Mouse (Mus musculus): ENCODE results near the gene Cyb5d1. TPM values are rescaled to one million over a fixed set of nuclear protein-coding genes. Genes with fewer than 3 reads are reported as not detected.

The Cyb5d1 gene
- total RNA-seq, 2 experiments from 2014 or later: 32.4 to 38.9 TPM

DNA sequence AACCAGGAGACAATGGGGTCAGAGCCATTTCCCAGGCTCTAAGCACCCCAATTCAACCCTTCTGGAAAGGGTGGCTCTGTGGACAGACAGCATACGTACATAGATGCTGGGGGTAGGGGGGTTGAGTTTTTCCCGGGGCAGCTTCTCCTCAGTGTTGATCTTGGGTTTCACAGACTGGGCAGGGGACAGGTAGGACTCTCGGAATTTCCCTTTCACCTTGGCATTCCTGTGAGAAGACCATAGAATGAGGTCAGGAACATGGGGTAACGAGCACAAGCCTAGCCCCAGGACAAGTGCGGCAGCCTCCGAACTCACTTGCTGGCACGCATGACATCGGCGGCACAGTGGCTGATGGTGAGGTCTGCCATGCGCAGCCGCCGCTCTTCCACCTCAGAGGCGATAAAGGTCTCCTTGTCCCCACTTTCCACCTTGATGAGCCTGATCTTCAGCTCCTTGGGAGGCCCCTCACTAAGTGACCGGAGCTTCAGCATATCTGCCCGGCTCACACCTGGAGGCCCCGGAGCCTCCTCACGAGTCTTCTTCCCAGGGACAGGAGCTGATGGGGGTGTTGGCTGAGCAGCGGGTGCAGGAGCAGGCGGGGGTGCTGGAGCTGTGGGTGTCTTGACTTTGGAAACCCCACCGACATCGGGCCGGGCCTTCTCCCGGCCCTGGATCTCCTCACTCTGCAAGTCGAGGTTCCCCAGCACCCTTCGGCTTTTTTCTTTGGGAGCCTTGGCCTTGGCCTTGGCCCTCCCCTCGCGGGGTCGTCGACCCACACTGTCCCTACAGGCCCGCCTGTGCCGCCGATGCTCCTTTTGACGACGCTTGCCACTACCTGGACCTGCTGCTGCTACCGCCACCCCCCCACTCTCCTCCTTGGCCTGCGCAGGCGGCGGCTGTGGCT, 8.5 kb upstream of the Cyb5d1 start:
- no peak for DNase-seq

DNA sequence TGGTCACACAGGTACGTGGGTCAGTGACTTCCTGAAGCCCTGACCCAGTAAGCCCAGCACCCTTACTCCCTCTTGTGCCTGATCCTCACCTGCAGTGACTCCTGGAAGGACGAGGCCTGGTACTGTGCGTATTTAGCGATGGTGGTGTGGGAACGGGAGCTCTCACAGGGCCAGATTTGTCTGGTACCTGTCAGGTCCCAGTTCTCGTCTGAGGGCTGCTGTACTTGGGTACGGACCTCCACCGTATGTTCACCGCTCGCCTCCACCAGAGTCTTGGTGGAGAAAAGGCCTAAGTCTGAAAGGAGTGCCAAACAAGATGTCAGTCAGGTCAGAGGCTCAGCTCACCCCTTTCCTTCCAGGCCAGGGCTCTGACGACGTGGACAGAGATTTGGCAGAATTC, 6.6 kb upstream of the Cyb5d1 start:
- DNase-seq: no peak

DNA sequence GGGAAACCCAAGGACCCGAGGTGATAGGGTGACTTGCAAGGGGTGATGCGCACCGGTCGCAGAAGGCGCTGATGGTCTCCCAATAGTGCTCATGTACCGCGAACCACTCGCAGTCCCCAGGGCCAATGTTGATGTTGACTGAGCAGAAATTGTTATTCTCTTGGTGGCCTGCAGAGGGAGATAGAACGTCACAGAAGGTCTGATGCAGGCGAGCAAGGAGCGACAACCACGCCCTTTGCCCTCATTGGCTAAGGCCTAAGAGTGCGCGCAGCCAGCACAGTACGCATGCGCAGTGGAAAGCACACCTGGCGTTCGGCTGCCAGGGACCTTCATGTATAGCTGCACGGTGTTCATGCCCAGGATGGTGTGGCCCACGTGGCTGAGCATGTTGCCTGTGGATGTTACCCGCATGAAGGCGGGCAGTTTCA, 5.8 kb upstream of the Cyb5d1 start:
- DNase-seq: peak; percentile 88

DNA sequence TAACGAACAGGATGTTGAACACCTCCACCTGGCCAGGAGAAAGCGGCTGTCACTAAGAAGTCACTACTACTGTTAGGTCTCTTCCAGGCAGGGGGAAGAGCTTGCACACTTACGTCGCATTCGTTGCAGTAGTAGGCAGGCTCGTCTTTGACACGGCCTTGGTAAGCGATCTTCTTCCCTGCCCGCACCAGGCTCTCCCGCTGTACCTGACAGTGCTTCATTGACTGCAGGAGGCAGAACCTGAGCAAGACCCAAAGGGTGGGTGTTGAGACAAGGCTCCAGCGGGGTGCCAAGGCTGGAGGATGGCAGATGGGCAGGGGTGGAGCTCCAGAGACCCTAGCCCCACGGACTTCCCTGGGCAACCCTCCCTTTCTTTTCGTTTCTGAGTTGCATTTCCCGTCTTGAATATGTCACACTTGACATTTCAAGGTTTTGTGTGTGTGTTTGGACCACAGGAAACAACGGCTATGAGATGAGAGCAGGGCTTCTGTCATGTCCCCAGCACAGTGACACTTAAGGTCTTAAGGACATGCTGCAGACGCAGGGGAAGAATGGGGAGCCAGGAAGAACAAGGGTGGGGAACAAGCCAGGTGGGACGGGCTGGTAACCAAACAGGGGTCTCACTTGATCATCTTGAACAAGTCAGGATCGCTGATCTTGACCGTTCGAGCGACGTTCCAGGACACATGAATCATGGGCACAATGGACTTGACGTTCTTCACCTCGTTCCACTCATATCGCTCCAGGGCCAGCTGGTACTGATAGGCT, 4.8 kb upstream of the Cyb5d1 start:
- no peak for DNase-seq

DNA sequence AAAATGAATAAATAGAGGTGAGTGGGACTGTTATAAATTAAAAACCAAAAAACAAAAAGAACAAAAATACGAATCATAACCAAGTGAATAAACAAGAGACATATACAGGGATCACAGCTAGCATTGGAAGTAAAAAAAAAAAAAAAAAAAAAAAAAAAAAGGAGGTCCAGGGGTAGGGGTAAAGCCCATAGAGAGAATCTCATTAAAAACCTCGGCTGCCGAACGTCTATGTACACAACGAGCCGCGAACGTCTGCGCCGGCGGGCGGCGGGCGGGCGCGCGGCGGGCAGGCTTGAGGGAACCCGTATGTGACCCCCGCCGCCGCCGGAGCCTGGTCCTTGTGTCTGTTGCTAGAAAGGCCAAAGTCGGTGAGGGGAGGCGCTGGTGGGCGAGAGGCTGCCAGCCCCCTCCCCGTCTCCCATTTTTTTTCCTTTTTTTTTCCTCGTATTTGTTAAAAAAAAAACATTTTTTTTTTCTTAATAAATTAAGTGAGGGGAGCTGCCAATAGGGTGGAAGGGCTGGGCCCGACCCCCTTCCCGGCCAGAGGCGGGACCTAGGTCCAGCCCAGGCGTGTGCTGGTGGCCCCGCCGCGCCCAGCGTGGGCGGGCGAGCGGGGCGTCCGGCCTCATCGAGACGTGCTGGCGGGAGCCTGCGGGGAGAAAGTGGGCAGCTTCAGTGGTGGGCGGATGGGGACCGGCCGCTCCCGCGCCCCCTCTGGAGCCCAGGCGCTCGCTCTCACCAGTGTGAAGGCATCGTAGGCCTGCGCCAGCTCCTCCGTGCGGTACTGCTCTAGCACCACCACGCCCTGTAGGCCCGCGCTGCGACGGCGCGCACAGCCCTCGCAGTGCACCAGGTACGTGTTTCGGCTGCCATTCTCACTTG, 4.0 kb upstream of the Cyb5d1 start:
- no peak for DNase-seq

DNA sequence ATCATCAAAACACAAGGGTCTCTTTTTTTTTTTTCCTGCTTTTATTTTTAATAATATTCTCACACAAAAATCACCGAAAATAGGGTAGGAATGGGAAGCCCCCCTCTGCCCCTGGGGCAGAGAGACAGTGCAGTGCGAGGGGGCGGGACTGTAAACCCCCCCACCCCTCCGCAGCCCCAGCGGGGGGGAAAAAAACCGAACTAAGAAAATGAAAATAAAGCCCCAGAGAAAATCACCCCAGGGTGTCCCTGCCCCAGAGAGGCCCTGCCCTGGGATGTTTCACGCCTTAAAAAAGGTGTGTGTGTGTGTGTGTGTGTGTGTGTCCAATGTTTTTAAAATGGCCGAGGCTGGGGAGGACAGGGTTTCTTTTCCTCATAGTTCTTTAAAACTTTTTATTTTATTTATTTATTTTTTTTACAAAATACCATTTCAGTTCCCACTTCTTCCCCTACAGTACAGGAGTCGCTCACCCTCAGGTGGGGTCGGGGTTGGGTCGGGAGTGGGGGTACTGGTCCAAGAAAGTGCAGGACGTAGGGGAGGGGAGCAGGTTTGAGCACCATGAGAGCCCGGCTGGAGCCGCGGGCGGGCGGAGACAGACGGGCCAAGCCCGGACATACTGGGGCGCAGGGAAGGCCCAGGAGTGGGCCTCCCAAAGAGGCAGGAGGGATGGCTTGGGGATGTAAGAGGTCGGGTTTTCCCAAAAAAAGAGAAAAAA, 3.2 kb upstream of the Cyb5d1 start:
- DNase-seq: no peak

DNA sequence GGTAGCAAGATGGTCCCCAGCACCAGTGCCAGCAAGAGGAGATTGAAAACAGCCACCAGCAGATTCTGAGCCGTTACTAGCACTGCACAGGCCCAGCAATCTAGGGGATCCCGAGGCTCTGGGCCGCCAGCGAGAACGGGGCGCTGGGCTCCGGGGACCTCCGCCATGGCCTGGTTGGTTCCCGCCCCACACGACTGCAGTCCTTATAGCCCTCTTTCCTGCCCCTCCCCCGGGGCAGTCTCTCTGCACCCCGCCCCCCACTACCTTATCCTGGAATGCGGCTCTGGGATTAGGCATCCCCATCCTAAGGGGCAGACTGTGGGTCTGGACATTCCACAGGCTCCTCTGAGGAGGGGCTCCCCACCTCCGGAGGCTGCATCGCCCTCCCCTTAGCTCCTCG, 2.6 kb upstream of the Cyb5d1 start, which contains the start of gene Tmem88:
Gene Tmem88 (minus strand): TSS at position 176 of the 400 bp plus-strand sequence.
- DNase-seq: peak; percentile 66

DNA sequence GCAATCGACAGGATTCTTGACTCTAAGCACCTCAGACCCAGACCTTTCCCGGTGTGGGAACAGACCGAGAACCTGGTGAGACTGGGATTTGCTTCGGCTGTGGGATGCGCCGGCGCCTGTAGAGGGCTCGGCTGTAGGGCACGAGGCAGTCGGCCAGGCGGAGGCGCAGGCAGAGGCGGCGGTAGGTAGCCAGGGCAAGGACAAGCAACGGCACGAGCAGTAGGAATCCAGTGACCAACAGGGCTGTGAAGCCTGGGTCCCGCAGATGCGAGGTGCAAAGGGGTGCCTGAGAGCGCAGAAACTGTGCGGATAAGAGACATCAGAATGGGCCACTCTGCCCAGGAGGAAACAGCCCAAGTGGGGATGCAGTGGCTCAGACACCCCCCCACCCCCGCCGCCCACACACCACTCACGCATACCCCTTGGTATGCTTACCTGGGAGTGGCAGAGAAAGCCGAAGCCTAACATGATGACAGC, 2.2 kb upstream of the Cyb5d1 start:
- DNase-seq: no peak

DNA sequence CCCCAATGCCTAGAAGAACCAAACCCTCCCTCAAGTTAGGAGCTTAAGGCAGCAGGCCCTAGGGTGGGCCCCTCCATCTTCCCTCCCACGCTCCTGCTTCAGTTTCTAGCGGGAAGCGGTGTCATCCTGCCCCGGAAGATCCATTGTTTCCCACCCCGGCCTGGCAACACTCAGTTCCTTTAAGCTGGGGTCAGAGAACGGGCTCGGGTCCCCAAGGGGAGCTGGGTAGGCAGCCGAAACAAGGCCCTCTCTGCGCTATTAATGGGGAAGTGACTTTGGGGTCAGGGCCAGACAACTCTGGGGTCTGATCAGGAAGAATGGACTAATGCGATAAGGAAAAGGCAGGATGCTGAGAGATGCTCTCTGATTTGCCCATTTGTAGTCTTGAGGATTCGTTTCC, 1.3 kb upstream of the Cyb5d1 start:
- DNase-seq: peak; percentile 65

DNA sequence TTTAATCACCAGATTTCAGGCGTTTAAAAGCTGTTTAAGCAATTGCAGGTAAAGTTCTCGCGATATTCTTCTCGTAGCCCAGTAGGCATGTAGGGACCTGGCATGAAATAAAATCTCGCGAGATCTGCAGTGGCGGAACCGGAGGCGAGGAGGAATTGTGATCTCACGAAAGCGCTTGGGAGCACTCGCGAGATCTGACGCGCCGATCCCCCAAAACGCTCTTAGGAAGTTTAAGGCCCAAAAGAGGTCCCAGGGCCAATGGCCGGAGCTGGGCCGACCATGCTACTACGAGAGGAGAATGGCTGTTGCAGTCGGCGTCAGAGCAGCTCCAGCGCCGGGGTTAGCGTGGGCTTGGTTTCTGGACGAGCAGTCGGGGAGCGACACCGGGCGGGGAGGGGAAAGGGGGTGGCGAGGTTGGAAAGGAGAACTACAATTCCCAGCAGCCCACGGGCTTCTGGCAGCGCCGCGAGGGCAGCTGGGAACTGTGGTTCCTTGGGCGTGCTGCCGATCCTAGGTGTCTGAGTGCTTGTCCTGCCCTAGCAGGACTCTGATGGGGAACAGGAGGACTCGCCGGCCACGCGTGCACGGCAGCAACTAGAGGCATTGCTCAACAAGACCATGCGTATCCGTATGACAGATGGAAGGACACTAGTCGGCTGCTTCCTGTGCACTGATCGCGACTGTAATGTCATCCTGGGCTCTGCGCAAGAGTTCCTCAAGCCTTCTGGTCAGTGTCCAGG, 373 bp upstream of the Cyb5d1 start:
- peak; percentile 93 for DNase-seq

DNA sequence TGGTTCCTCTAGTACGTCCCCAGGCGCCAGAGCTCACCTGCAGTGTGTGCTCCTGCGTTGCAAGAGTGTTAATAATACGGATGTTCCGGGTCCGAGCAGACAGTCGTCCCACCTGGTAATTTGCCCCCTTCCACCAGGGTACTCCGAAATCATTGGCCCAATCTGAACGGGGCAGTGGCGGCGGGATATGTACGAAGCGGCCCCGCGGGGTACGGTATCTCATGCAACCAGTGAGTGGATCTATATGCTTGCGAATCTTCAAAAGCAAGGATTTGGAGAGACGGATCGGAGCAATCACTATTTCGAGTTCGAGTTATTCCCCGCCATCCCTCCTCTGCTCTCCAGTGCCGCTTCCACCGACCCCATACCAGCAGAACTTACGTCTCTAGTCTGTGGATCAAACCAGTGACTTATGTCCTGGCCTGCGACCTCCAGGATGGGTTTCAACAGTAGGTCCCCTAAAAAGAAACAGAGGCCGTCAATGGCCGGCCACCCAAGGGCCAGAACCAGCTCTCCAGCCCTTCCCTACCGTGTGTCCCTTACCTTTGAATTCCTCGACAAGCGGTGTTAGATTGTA, 752 bp downstream of the Cyb5d1 start:
- DNase-seq: peak; percentile 37

DNA sequence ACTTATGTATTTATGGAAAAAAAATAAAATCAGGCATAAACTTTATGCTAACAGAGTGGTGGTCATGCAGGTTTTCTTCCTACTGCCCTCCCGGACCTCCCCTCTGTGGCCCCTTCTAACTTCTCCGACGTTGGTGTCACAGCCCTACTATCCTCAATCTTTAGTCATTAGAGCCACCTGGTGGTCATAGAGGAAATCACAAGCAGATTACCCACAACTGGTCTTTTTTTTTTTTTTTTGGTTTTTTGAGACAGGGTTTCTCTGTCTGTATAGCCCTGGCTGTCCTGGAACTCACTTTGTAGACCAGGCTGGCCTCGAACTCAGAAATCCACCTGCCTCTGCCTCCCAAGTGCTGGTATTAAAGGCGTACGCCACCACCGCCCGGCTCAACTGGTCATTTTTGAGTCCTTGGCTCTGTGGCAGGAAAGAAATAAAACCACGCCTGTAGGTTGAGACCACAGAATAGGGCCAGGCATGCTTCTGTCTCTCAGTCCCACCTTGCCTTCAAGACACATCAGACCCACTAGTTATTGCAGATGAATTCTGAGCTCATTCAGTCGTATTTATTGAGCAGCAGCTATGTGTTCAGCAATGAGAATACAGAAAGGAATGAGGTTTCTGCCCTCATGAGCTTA, 4.9 kb downstream of the Cyb5d1 start:
- peak; percentile 82 for DNase-seq

DNA sequence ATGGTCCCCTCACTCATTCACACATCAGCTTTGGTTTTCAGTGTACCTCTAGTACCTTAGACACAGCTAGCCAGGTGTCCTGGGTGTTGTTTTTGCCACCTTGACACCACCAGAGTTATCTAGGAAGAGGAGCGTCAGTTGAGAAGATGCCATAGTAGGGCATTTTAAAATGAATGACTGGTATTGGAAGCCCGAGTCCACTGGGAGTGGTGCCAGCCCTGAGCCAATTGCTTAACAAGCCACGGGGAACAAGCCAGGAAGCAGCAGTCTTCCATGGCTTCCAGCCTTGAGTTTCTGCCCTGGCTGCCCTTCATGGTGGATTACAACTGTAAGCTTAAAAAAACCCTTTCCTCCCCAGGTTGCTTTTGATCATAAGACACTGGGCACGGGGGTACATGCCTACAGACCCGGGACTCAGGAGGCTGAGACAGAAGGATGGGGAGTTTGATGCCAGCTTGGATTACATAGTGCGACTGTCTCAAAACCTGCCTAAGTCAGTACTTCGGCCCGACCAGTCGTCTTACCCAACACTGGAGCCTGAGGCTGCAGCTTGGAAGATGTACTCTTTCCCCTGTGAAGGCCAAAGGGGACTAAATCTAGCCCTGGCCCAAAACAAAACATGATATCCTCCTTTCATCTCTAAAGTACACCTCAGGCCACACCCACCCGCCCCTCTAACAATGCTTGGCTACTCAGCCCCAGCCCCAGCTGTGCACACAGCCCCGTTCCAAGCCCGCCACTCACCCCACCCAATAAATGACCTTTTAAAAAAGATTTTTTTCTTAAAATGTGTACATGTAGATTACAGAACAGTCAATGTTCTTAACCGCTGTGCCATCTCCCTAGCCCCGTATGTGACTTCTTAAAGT, 5.7 kb downstream of the Cyb5d1 start:
- peak; percentile 90 for DNase-seq

DNA sequence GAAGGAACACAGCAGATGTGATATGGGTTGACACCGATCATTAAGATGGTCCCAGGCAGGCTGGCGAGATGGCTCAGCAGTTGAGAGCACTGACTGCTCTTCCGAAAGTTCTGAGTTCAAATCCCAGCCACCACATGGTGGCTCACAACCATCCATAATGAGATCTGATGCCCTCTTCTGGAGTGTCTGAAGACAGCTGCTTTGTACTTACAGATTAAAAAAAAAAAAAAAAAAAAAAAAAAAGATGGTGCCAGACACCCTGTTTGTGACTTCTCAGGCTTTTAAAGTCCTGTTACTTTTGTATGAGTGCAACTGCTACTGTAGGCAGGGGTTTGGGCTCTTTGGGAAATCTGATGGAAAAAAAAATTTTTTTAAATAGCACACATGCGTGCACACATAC, 6.8 kb downstream of the Cyb5d1 start:
- no peak for DNase-seq

DNA sequence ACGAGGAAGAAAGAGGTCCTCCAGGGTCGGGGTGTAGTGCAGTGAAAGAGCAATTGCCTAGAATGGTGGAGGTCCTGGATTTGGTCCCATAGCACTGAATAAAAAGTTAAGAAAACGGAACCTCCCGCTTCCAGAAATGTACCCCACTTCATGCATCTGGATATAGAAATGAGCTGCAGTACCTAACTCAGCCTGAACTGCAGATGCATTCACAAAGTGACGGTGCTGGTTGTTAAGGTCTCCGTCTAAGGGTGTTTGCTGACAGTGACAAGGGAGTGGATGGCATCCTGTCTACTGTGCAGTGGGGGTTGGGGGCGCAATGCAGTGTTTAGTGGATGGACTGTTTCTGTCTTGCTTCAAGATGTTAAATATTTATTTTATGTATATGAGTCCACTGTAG, 8.7 kb downstream of the Cyb5d1 start:
- DNase-seq: no peak

DNA sequence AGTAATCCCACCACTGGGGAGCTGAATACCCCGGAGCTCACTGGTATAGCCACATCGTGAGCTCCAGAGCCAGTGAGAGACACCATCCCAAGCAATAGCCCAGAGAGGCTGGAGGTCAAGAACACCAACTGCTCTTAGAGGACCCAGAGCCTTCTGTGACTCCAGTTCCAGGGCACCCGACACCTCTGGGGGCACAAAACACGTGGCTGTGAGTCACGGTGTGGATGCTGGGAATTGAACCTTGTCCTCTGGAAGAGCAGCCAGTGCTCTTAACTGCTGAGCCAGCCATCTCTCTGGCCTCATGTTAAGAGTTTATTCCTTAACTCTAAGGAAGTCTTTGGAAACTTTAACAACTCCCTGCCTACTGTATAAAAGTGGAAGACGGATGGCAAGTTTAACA, 10.5 kb downstream of the Cyb5d1 start:
- no peak for DNase-seq

DNA sequence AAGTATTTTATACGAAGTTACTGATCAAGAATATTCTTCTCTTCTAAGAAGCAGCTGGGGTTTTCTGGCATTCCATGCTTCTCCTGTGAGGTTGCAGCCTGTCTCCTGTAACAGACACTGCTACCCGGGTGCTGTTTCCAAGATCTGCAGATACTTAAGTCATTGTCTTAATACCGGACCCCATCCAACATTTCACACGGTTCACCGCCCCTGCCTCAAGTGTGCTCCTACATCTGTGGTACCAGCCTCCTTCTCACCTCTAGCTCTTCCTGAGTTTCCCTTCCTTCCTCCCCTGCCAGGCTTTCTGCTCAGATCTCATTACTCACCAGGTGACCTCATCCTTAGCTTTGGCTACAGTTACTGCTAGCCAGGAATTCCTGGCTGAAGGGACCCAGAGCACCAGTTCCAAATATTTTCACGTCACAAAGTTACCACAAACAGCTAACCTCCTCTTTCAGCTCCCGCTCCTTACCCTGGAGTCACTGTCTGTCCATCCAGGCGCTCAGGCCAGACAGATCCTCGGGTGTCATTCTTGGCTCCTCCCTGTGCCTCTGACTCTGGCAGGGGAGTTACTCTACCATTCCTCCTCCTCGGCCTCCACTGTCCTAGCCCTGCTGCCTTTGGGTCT, 12.8 kb downstream of the Cyb5d1 start:
- no peak for DNase-seq

DNA sequence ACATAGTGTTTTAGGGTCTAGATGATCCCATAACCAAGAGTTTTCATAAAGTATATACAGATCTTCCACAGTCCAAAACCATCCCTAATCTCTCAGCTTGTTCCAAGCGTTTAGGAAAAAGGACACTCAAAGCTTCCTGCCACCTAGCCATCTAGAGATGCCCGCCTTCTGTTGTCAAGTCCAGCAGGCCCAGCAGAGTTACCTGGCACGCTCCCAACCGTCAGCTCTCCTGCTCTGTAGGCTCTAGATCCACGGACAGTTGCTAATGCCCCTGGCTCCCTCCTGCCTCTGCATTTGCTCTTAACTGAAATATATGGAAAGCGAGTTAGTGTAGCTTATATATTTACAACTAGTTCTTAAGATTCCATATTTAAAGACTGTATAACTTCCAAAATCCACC, 14.1 kb downstream of the Cyb5d1 start:
- no peak for DNase-seq

Data from adrenal gland, postnatal 10 days (tissue).